Mouse (Mus musculus) urinary bladder, postnatal 25 days (tissue): ENCODE results near the gene Nbea.

ENCODE experiments used
- DNase-seq: peaks from one replicate; pipeline ENCODE4 v3.0.0; 2022; ENCODE audit warnings: low spot score

Nbea gene

GRCm38 (mm10) chr3:55590727-55591126 is 592.8 kb downstream of the Nbea start:
- no peak for DNase-seq

DNA sequence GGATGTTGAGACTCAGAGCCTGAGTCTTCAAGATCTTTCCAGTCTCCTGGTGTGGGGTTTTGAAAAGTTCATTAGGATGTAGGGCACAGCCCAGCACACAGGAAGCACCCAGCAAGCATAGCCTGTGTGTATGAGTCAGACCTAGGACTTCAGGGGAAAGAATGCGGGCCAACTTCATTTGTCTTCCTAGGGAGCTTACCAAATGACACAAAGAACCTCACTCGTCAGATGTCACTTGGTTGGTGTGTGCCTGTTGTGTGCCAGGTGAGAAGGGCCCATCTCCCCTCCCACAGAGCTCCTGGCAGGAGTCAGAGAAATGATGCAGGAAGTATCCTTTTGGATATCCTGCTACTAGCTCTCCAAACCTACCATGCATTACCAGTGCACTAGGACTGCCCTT is 593.2 kb downstream of the Nbea start:
- no peak for DNase-seq

GRCm38 (mm10) chr3:55589402-55589944 is 594.0 kb downstream of the Nbea start:
- no peak for DNase-seq

GRCm38 (mm10) chr3:55587972-55588946 is 595.2 kb downstream of the Nbea start:
- no peak for DNase-seq

GRCm38 (mm10) chr3:55587434-55587971 is 596.0 kb downstream of the Nbea start:
- DNase-seq = no peak
